Mouse (Mus musculus): ENCODE data around the gene Tmem184a. TPM values are rescaled to one million over a fixed set of nuclear protein-coding genes. Genes with fewer than 3 reads are reported as not detected.
A peak's percentile ranks its signal among the peaks of the same experiment; 100 is the strongest.

The Tmem184a gene
- 0.19 and 0.35 TPM in 2 replicates for polyA plus RNA-seq (2015; fragmentation: Nextera tagmentation; extraction: Ambion mirVana)

- Histone ChIP-seq H3K4me3 (replicated peaks) (no peak within 1 kb of the TSS), H3K4me2 (replicated peaks) (no peak within 1 kb of the TSS), H3K36me3 (peaks cover 45% of the 10 kb centered on the region), H3K9me3 (no peaks in the 10 kb centered on the region), H3K27ac (no peak within 1 kb of the TSS), H3K4me1 (replicated peaks) (peaks cover 3% of the 10 kb centered on the region; the same call in 1 of the 2 replicates), H3K27me3 (peaks cover 12% of the 10 kb centered on the region), H3K9ac (replicated peaks) (no peak within 1 kb of the TSS)
- 0 out of 2 replicates have a peak, but pooled peaks have one; percentile 8 for ATAC-seq
- 87% methylated on average over 9 of the region's 9 CpGs for WGBS
Observed at GRCm38 (mm10) chr5:139819538-139820181, at the start of gene Tmem184a. TSS of gene Tmem184a (minus strand) at chr5:139819917.

- ATAC-seq = no peak
- Histone ChIP-seq H3K27ac (0 out of 2 replicates have a peak overlapping the region, but pooled peaks have one; percentile 35), H3K4me2 (replicated peaks) (no peak overlapping the region)
Observed at GRCm38 (mm10) chr5:139862759-139863158, 43.0 kb upstream of the Tmem184a start.

GRCm38 (mm10) chr5:139860328-139861104 lies 40.8 kb upstream of the Tmem184a start:
- 20% methylated on average over 15 of the region's 15 CpGs for WGBS
- peak overlapping the region; percentile 41; the same call in 1 of the 2 replicates for H3K9ac ChIP-seq (replicated peaks)
- H3K4me3 ChIP-seq (replicated peaks) = no peak overlapping the region
- peak overlapping the region; percentile 23 for H3K4me2 ChIP-seq (replicated peaks)
- ATAC-seq = peak; percentile 90
- H3K36me3 ChIP-seq = no peaks in the 10 kb centered on the region
- H3K4me1 ChIP-seq (replicated peaks) = peaks cover 13% of the 10 kb centered on the region
- H3K27ac ChIP-seq = peak overlapping the region; percentile 64; the same call in 1 of the 2 replicates
- no peaks in the 10 kb centered on the region for H3K9me3 ChIP-seq
- no peaks in the 10 kb centered on the region for H3K27me3 ChIP-seq

More at GRCm38 (mm10) chr5:139862759-139863158, 43.0 kb upstream of the Tmem184a start:
- 60% methylated on average over 4 of the region's 4 CpGs for WGBS
- Histone ChIP-seq H3K36me3 (no peaks in the 10 kb centered on the region), H3K9me3 (no peaks in the 10 kb centered on the region), H3K4me3 (replicated peaks) (no peak overlapping the region), H3K4me1 (replicated peaks) (peaks cover 13% of the 10 kb centered on the region), H3K27me3 (no peaks in the 10 kb centered on the region), H3K9ac (replicated peaks) (no peak overlapping the region)

- no peak overlapping the region for H3K9ac ChIP-seq (replicated peaks)
- ATAC-seq = no peak
- H3K9me3 ChIP-seq = peaks cover 5% of the 10 kb centered on the region; the same call in 1 of the 2 replicates
- no peak overlapping the region for H3K4me2 ChIP-seq (replicated peaks)
- H3K27me3 ChIP-seq = no peaks in the 10 kb centered on the region
- H3K27ac ChIP-seq = no peak overlapping the region
- H3K4me3 ChIP-seq (replicated peaks) = no peak overlapping the region
- peaks cover 9% of the 10 kb centered on the region for H3K4me1 ChIP-seq (replicated peaks)
- H3K36me3 ChIP-seq = no peaks in the 10 kb centered on the region
- WGBS = 82% methylated on average over 12 of the region's 12 CpGs
Observed at GRCm38 (mm10) chr5:139849626-139850320, 30.1 kb upstream of the Tmem184a start.

DNA sequence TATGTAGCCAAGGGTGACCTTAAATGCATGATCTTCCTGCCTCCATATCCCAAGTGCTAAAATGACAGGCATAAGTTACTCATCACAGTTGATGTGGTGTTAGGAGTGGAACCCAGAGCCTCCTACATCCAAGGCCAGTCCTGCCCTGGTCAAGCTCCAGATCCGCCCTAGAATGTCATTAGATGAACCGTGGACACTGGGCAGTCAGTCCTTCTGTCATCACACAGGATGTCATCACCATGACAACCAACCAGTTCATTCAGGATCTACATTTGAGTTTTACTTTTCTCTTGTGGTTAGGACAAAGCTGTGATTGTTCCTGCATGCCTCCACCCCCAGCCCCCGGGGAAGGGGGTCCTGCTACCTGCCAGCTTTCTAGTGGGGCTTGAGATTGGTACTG lies 19.4 kb upstream of the Tmem184a start:
- no peaks in the 10 kb centered on the region for H3K36me3 ChIP-seq
- peaks cover 3% of the 10 kb centered on the region; the same call in 1 of the 2 replicates for H3K9me3 ChIP-seq
- H3K9ac ChIP-seq (replicated peaks) = no peak overlapping the region
- 0 out of 2 replicates have a peak, but pooled peaks have one; percentile 15 for ATAC-seq
- H3K4me3 ChIP-seq (replicated peaks) = no peak overlapping the region
- peaks cover 3% of the 10 kb centered on the region; the same call in 1 of the 2 replicates for H3K27me3 ChIP-seq
- H3K4me2 ChIP-seq (replicated peaks) = no peak overlapping the region
- H3K4me1 ChIP-seq (replicated peaks) = peaks cover 10% of the 10 kb centered on the region
- 19% methylated on average over 3 of the region's 3 CpGs for WGBS
- no peak overlapping the region for H3K27ac ChIP-seq

DNA sequence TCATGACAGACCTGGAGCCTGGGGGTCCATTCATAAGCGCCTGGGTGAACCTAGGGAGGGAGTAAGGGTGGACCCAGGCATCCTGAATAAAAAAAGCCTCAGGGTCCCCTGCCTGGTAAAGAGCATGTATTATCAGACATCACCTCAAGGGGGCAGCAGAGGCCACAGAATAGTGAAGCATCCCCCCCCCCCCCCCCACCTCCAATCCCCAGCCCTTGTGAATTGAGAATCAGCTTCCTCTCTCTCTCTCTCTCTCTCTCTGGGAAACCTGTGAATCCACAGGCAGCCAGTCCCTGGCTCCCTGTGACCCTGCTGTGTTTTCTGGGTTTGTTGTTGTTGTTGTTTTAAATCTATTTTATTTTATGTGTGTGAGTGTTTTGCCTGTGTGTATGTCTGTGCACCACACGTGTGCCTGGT lies 18.8 kb upstream of the Tmem184a start:
- H3K27ac ChIP-seq = no peak overlapping the region
- H3K27me3 ChIP-seq = peaks cover 3% of the 10 kb centered on the region; the same call in 1 of the 2 replicates
- no peak overlapping the region for H3K4me3 ChIP-seq (replicated peaks)
- peak; percentile 70 for ATAC-seq
- H3K9ac ChIP-seq (replicated peaks) = no peak overlapping the region
- no peaks in the 10 kb centered on the region for H3K36me3 ChIP-seq
- no peaks in the 10 kb centered on the region for H3K9me3 ChIP-seq
- peaks cover 10% of the 10 kb centered on the region for H3K4me1 ChIP-seq (replicated peaks)
- no peak overlapping the region for H3K4me2 ChIP-seq (replicated peaks)
- WGBS = 26% methylated on average over 2 of the region's 2 CpGs

DNA sequence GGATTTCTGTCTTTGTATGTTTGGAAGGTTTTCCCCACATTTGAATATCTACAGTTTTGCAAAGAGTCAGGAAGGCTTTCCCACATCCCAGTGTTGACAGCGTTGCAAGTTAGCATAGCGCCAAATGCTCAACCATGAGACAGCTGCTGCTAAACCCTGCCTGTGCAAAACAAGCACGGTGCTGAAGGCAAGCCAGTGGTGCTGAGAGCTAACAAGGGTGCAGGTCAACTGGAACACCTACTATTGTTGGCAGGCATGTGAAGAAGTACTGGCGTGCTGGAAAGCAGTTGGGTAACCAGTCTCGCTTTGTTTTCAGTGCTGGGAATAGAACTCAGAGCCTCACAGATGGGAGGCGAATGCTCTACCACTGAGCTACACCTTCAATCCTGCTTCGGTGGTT lies 16.0 kb upstream of the Tmem184a start:
- ATAC-seq = no peak
- no peak overlapping the region for H3K9ac ChIP-seq (replicated peaks)
- H3K4me1 ChIP-seq (replicated peaks) = peaks cover 10% of the 10 kb centered on the region
- H3K27ac ChIP-seq = no peak overlapping the region
- WGBS = 84% methylated on average over 7 of the region's 7 CpGs
- no peak overlapping the region for H3K4me3 ChIP-seq (replicated peaks)
- peaks cover 3% of the 10 kb centered on the region; the same call in 1 of the 2 replicates for H3K27me3 ChIP-seq
- H3K9me3 ChIP-seq = no peaks in the 10 kb centered on the region
- H3K36me3 ChIP-seq = no peaks in the 10 kb centered on the region
- H3K4me2 ChIP-seq (replicated peaks) = no peak overlapping the region

GRCm38 (mm10) chr5:139832125-139832524 lies 12.4 kb upstream of the Tmem184a start:
- 81% methylated on average over 7 of the region's 7 CpGs for WGBS
- Histone ChIP-seq H3K27ac (no peak overlapping the region), H3K27me3 (0 out of 2 replicates have a peak, but pooled peaks cover 3% of the 10 kb centered on the region), H3K9me3 (no peaks in the 10 kb centered on the region), H3K4me3 (replicated peaks) (no peak overlapping the region), H3K9ac (replicated peaks) (no peak overlapping the region), H3K4me2 (replicated peaks) (no peak overlapping the region), H3K4me1 (replicated peaks) (no peaks in the 10 kb centered on the region), H3K36me3 (no peaks in the 10 kb centered on the region)
- ATAC-seq = no peak

DNA sequence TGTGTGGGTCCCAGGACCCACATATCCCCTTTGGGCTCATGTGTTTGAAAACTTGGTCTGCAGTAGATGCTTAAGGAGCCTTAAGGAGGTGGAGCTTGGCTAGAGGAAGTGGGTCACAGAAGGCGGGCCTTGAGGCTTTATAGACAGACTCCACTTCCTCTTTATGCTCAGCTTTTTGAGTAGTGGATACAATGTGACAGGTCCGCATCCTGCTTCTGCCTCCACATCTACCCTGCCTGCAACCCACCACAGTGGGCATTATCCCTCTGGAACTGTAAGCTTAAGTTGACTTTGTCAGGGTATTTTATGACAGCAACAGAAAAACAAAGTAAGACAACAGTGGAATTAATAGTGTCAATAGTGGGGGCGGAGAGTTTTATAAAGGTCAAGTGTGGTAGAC lies 11.0 kb upstream of the Tmem184a start:
- Histone ChIP-seq H3K4me3 (replicated peaks) (no peak overlapping the region), H3K4me1 (replicated peaks) (peaks cover 5% of the 10 kb centered on the region), H3K4me2 (replicated peaks) (no peak overlapping the region), H3K9me3 (no peaks in the 10 kb centered on the region), H3K27ac (no peak overlapping the region), H3K36me3 (no peaks in the 10 kb centered on the region), H3K9ac (replicated peaks) (no peak overlapping the region), H3K27me3 (0 out of 2 replicates have a peak, but pooled peaks cover 3% of the 10 kb centered on the region)
- ATAC-seq = no peak
- WGBS = 87% methylated on average over 3 of the region's 3 CpGs

DNA sequence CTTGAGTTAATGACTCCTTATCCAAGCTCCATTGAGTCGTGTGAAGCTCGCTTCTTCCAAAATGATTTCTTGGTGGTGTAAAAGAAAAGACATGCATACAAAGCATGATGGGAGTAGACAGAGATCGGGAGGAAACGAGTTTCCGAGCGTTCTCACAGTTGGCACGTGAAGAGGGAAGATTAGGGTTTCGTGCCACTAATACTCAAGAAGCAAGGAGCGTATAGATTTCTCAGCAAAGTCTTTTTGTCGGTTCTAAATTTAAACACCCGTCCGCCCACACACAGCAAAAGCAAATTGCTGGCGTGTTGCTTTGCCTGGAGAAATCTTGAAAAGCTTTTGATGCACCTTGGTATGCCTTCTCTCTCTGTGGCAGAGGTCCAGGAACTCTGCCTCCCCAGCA lies 9.7 kb upstream of the Tmem184a start:
- Histone ChIP-seq H3K4me1 (replicated peaks) (peaks cover 17% of the 10 kb centered on the region), H3K27me3 (no peaks in the 10 kb centered on the region), H3K27ac (no peak overlapping the region), H3K4me2 (replicated peaks) (no peak overlapping the region), H3K9me3 (no peaks in the 10 kb centered on the region), H3K9ac (replicated peaks) (no peak overlapping the region), H3K36me3 (peaks cover 3% of the 10 kb centered on the region; the same call in 1 of the 2 replicates), H3K4me3 (replicated peaks) (no peak overlapping the region)
- ATAC-seq = no peak
- WGBS = 82% methylated on average over 13 of the region's 13 CpGs

- Histone ChIP-seq H3K27ac (no peak overlapping the region), H3K27me3 (no peaks in the 10 kb centered on the region), H3K9me3 (no peaks in the 10 kb centered on the region), H3K4me1 (replicated peaks) (peaks cover 17% of the 10 kb centered on the region), H3K4me3 (replicated peaks) (no peak overlapping the region), H3K36me3 (peaks cover 21% of the 10 kb centered on the region), H3K9ac (replicated peaks) (no peak overlapping the region), H3K4me2 (replicated peaks) (no peak overlapping the region)
- 95% methylated on average over 1 of the region's 1 CpGs for WGBS
- ATAC-seq = no peak
Observed at GRCm38 (mm10) chr5:139827593-139827992, 7.9 kb upstream of the Tmem184a start.
